Comparison of ENCODE assay signal across 8 mouse cellular contexts in the genomic region with DNA sequence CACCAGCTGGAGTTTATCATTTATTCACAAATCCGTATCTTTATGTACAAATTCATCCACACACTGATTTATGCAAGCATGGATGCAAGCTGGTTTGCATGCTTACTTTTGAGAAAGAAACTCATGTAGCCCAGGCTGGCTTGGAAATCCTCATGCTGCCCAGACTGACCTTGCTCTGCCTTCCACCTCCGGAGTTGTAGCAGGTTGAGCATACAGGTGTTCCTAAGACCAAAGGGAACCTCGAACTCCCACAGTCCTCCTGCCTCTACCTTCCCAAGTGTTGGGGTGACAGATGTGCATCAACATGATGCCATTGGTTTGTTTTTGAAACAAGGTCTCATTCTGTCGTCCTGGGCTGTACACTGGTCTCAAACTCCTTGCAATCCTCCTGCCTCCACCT. TPM values are rescaled to one million over a fixed set of nuclear protein-coding genes. Genes with fewer than 3 reads are reported as not detected.
DNase-seq lines count a peak whose midpoint lies in the region; ATAC-seq lines count a peak whose summit lies in the region.

No protein-coding gene starts in this region.

- intact Hi-C loops in heart, postnatal 10 days (cut with DNase I), result loop anchor here (2.0 kb wide), 1 partner anchor 19 kb away; no protein-coding TSS in a partner anchor

- H3K9me3 ChIP-seq in heart, embryonic 16.5 days (replicated peaks; ENCODE audit: control insufficient read depth, low read length), result no peaks in the 10 kb centered on the region
- H3K9me3 ChIP-seq in embryonic facial prominence, embryonic 11.5 days (replicated peaks; ENCODE audit: control insufficient read depth, low read length), result no peaks in the 10 kb centered on the region
- no peaks in the 10 kb centered on the region for H3K9me3 ChIP-seq in hindbrain, embryonic 10.5 days
- H3K9me3 ChIP-seq in midbrain, embryonic 11.5 days (ENCODE audit: control insufficient read depth, low read length), result no peaks in the 10 kb centered on the region

- peaks cover 21% of the 10 kb centered on the region for H3K4me1 ChIP-seq in heart, embryonic 16.5 days (ENCODE audit: control insufficient read depth, insufficient read depth, low read length)
- peaks cover 7% of the 10 kb centered on the region for H3K4me1 ChIP-seq in embryonic facial prominence, embryonic 11.5 days (ENCODE audit: control insufficient read depth, insufficient read depth, low read length)
- peaks cover 45% of the 10 kb centered on the region for H3K4me1 ChIP-seq in hindbrain, embryonic 10.5 days (replicated peaks)
- peaks cover 25% of the 10 kb centered on the region for H3K4me1 ChIP-seq in midbrain, embryonic 11.5 days (ENCODE audit: control insufficient read depth, insufficient read depth, low read length)

- peak overlapping the region; percentile 78 for H3K4me2 ChIP-seq in heart, embryonic 16.5 days (ENCODE audit: low read depth, low read length)
- H3K4me2 ChIP-seq in embryonic facial prominence, embryonic 11.5 days (ENCODE audit: low read depth, low read length), result peak overlapping the region; percentile 82
- H3K4me2 ChIP-seq in midbrain, embryonic 11.5 days, result peak overlapping the region; percentile 67

- H3K27ac ChIP-seq in heart, embryonic 16.5 days (ENCODE audit: low read length), result peak overlapping the region; percentile 8; the same call in 1 of the 2 replicates
- no peak overlapping the region for H3K27ac ChIP-seq in embryonic facial prominence, embryonic 11.5 days (replicated peaks; ENCODE audit: low read depth, low read length)
- H3K27ac ChIP-seq in hindbrain, embryonic 10.5 days, result 0 out of 2 replicates have a peak overlapping the region, but pooled peaks have one; percentile 91
- H3K27ac ChIP-seq in midbrain, embryonic 11.5 days (ENCODE audit: low read depth, low read length), result no peak overlapping the region

- DNase-seq in heart, postnatal 10 days, result no peak
- no peak for DNase-seq in embryonic facial prominence, embryonic 11.5 days (ENCODE audit: low spot score)
- no peak for DNase-seq in hindbrain, embryonic 10.5 days (ENCODE audit: low spot score)
- no peak for DNase-seq in midbrain, embryonic 11.5 days (ENCODE audit: low spot score, missing footprints)
- DNase-seq in ovary, postnatal 14 days (ENCODE audit: low spot score), result no peak
- DNase-seq in layer of hippocampus, adult 18-20 months (ENCODE audit: low spot score in 2 of 2), result no peak
- no peak for DNase-seq in layer of hippocampus, postnatal 14 days (ENCODE audit: low spot score in 2 of 2)

- H3K27me3 ChIP-seq in heart, embryonic 16.5 days (ENCODE audit: control insufficient read depth, insufficient read depth, low read length), result no peaks in the 10 kb centered on the region
- no peaks in the 10 kb centered on the region for H3K27me3 ChIP-seq in embryonic facial prominence, embryonic 11.5 days (ENCODE audit: control insufficient read depth, insufficient read depth, low read length)
- H3K27me3 ChIP-seq in hindbrain, embryonic 10.5 days (ENCODE audit: insufficient read depth, poor library complexity, severe bottlenecking), result peaks cover 16% of the 10 kb centered on the region
- H3K27me3 ChIP-seq in midbrain, embryonic 11.5 days (ENCODE audit: control insufficient read depth, insufficient read depth, low read length), result no peaks in the 10 kb centered on the region

- H3K9ac ChIP-seq in heart, embryonic 16.5 days (ENCODE audit: low read length), result no peak overlapping the region
- peak overlapping the region; percentile 75 for H3K9ac ChIP-seq in embryonic facial prominence, embryonic 11.5 days (replicated peaks; ENCODE audit: low read length)
- H3K9ac ChIP-seq in midbrain, embryonic 11.5 days (ENCODE audit: low read length), result no peak overlapping the region; the same call in 1 of the 2 replicates

- 73% methylated on average over 4 of the region's 4 CpGs for WGBS in heart, embryonic 16.5 days
- 74% methylated on average over 4 of the region's 4 CpGs for WGBS in embryonic facial prominence, embryonic 11.5 days
- 73% methylated on average over 4 of the region's 4 CpGs for WGBS in hindbrain, embryonic 10.5 days
- 84% methylated on average over 4 of the region's 4 CpGs for WGBS in midbrain, embryonic 11.5 days

- H3K4me3 ChIP-seq in heart, embryonic 16.5 days (ENCODE audit: low read length), result no peak overlapping the region; the same call in 1 of the 2 replicates
- H3K4me3 ChIP-seq in embryonic facial prominence, embryonic 11.5 days (ENCODE audit: low read depth, low read length), result peak overlapping the region; percentile 74
- H3K4me3 ChIP-seq in hindbrain, embryonic 10.5 days, result peak overlapping the region; percentile 86
- H3K4me3 ChIP-seq in midbrain, embryonic 11.5 days (ENCODE audit: low read depth, low read length), result peak overlapping the region; percentile 79

- no peak for ATAC-seq in heart, embryonic 16.5 days (replicated peaks; ENCODE audit: extremely low read depth, insufficient read depth, low FRiP score)
- no peak for ATAC-seq in embryonic facial prominence, embryonic 11.5 days (replicated peaks; ENCODE audit: insufficient number of reproducible peaks, low FRiP score, low TSS enrichment, low read depth)
- ATAC-seq in midbrain, embryonic 11.5 days (ENCODE audit: low FRiP score), result no peak

- H3K36me3 ChIP-seq in heart, embryonic 16.5 days (ENCODE audit: control insufficient read depth, insufficient read depth), result peaks cover 20% of the 10 kb centered on the region
- no peaks in the 10 kb centered on the region; the same call in 1 of the 2 replicates for H3K36me3 ChIP-seq in embryonic facial prominence, embryonic 11.5 days (replicated peaks; ENCODE audit: control insufficient read depth, insufficient read depth, low read depth, low read length)
- H3K36me3 ChIP-seq in hindbrain, embryonic 10.5 days, result peaks cover 56% of the 10 kb centered on the region
- peaks cover 2% of the 10 kb centered on the region; the same call in 1 of the 2 replicates for H3K36me3 ChIP-seq in midbrain, embryonic 11.5 days (ENCODE audit: control insufficient read depth, insufficient read depth, low read length)

RNA-seq across cellular contexts. Expression of a gene that starts 1.3 kb away (rescaled TPM):
- 41.7 and 48.7 TPM in 2 replicates for polyA plus RNA-seq in heart, embryonic 16.5 days (2015; fragmentation: Nextera tagmentation; extraction: Ambion mirVana)
- total RNA-seq in heart, postnatal 10 days (2021), result 10 to 100 TPM; 31.7 to 34.6 TPM
- polyA plus RNA-seq in embryonic facial prominence, embryonic 11.5 days (2014; fragmentation: Nextera tagmentation; extraction: Ambion mirVana), result 30.1 and 37.4 TPM in 2 replicates
- 76.3 and 88.4 TPM in 2 replicates for polyA plus RNA-seq in hindbrain, embryonic 10.5 days (2016; fragmentation: Nextera tagmentation; extraction: Ambion mirVana)
- polyA plus RNA-seq in midbrain, embryonic 11.5 days (2014; fragmentation: Nextera tagmentation; extraction: Ambion mirVana), result 36.4 and 42.2 TPM in 2 replicates
- 100 to 1,000 TPM; 287 to 312 TPM for total RNA-seq in layer of hippocampus, adult 18-20 months (2021)
- 100 to 1,000 TPM; 179 to 181 TPM for total RNA-seq in layer of hippocampus, postnatal 14 days (2021)

RNA-seq across cellular contexts. Expression of a gene that starts 2.6 kb away (rescaled TPM):
- polyA plus RNA-seq in heart, embryonic 16.5 days (2015; fragmentation: Nextera tagmentation; extraction: Ambion mirVana), result 175 and 192 TPM in 2 replicates
- 100 to 1,000 TPM; 103 to 116 TPM for total RNA-seq in heart, postnatal 10 days (2021)
- 180 and 185 TPM in 2 replicates for polyA plus RNA-seq in embryonic facial prominence, embryonic 11.5 days (2014; fragmentation: Nextera tagmentation; extraction: Ambion mirVana)
- polyA plus RNA-seq in hindbrain, embryonic 10.5 days (2016; fragmentation: Nextera tagmentation; extraction: Ambion mirVana), result 221 and 249 TPM in 2 replicates
- 249 and 251 TPM in 2 replicates for polyA plus RNA-seq in midbrain, embryonic 11.5 days (2014; fragmentation: Nextera tagmentation; extraction: Ambion mirVana)
- 10 to 100 TPM; 48.1 to 48.9 TPM for total RNA-seq in layer of hippocampus, adult 18-20 months (2021)
- 10 to 100 TPM; 52.6 to 62.7 TPM for total RNA-seq in layer of hippocampus, postnatal 14 days (2021)

RNA-seq across cellular contexts. Expression of a gene that starts 6.8 kb away (rescaled TPM):
- polyA plus RNA-seq in heart, embryonic 16.5 days (2015; fragmentation: Nextera tagmentation; extraction: Ambion mirVana), result 78.2 and 83.7 TPM in 2 replicates
- 10 to 100 TPM; 37.8 to 39.1 TPM for total RNA-seq in heart, postnatal 10 days (2021)
- 105 and 115 TPM in 2 replicates for polyA plus RNA-seq in embryonic facial prominence, embryonic 11.5 days (2014; fragmentation: Nextera tagmentation; extraction: Ambion mirVana)
- 147 and 169 TPM in 2 replicates for polyA plus RNA-seq in hindbrain, embryonic 10.5 days (2016; fragmentation: Nextera tagmentation; extraction: Ambion mirVana)
- 128 and 129 TPM in 2 replicates for polyA plus RNA-seq in midbrain, embryonic 11.5 days (2014; fragmentation: Nextera tagmentation; extraction: Ambion mirVana)
- 10 to 100 TPM; 82.5 to 91.6 TPM for total RNA-seq in layer of hippocampus, adult 18-20 months (2021)
- total RNA-seq in layer of hippocampus, postnatal 14 days (2021), result 100 to 1,000 TPM; 104 to 110 TPM

RNA-seq across cellular contexts. Expression of a gene that starts 23.6 kb away (rescaled TPM):
- polyA plus RNA-seq in heart, embryonic 16.5 days (2015; fragmentation: Nextera tagmentation; extraction: Ambion mirVana), result 0.37 and 0.76 TPM in 2 replicates
- total RNA-seq in heart, postnatal 10 days (2021), result 10 to 100 TPM; 14.6 to 15.3 TPM
- 3.1 and 3.2 TPM in 2 replicates for polyA plus RNA-seq in embryonic facial prominence, embryonic 11.5 days (2014; fragmentation: Nextera tagmentation; extraction: Ambion mirVana)
- polyA plus RNA-seq in hindbrain, embryonic 10.5 days (2016; fragmentation: Nextera tagmentation; extraction: Ambion mirVana), result 3.3 and 6.8 TPM in 2 replicates
- polyA plus RNA-seq in midbrain, embryonic 11.5 days (2014; fragmentation: Nextera tagmentation; extraction: Ambion mirVana), result 4.0 and 4.7 TPM in 2 replicates
- 10 to 100 TPM; 48.4 to 49.2 TPM for total RNA-seq in layer of hippocampus, adult 18-20 months (2021)
- 10 to 100 TPM; 60.1 to 62.4 TPM for total RNA-seq in layer of hippocampus, postnatal 14 days (2021)

RNA-seq across cellular contexts. Expression of a gene that starts 25.7 kb away (rescaled TPM):
- 12.3 and 12.5 TPM in 2 replicates for polyA plus RNA-seq in heart, embryonic 16.5 days (2015; fragmentation: Nextera tagmentation; extraction: Ambion mirVana)
- 10 to 100 TPM; 19.7 to 22.1 TPM for total RNA-seq in heart, postnatal 10 days (2021)
- polyA plus RNA-seq in embryonic facial prominence, embryonic 11.5 days (2014; fragmentation: Nextera tagmentation; extraction: Ambion mirVana), result 4.8 and 5.4 TPM in 2 replicates
- polyA plus RNA-seq in hindbrain, embryonic 10.5 days (2016; fragmentation: Nextera tagmentation; extraction: Ambion mirVana), result 18.2 and 22.5 TPM in 2 replicates
- 4.0 and 4.6 TPM in 2 replicates for polyA plus RNA-seq in midbrain, embryonic 11.5 days (2014; fragmentation: Nextera tagmentation; extraction: Ambion mirVana)
- total RNA-seq in layer of hippocampus, adult 18-20 months (2021), result 10 to 100 TPM; 30.4 to 36.1 TPM
- total RNA-seq in layer of hippocampus, postnatal 14 days (2021), result 10 to 100 TPM; 30.6 to 33.3 TPM

Comparison
In these comparisons a context has a peak if more than half of its experiments do, and no peak if none do; other contexts are left out.
1. H3K27ac ChIP-seq: peak in heart, embryonic 16.5 days (single experiment) and hindbrain, embryonic 10.5 days (single experiment); none in embryonic facial prominence, embryonic 11.5 days (single experiment) and midbrain, embryonic 11.5 days (single experiment).
2. Peak in every context shown above with its lines, with median percentiles within 50 percentile points of each other: H3K4me2 ChIP-seq.